Mouse (Mus musculus): ENCODE measurements around the gene Hdac5. TPM values are rescaled to one million over a fixed set of nuclear protein-coding genes. Genes with fewer than 3 reads are reported as not detected.

The Hdac5 gene
- polyA plus RNA-seq, 1 experiment from 2014 or later: 21.7 TPM

DNA sequence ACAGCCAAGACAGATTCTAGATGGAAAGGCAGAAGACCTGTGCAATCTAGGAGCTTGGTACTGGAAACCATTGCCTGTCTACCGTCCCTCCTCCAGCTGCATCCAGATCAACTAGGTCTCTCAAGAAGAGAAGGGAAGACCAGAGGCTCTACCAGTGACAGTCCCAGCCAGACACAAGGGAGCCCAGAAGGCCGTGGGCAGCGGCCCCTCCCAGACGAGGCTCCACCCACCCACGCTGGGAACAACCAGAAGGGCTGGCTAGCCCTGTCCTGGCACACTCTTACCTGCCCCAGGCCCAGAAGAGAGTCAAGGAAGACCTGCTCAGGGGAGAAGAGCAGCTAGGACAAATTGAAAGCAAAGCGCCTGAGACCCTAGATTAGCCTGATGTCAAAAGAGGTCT, 9.5 kb downstream of the Hdac5 start:
- no peaks in the 10 kb centered on the region for H3K9me3 ChIP-seq (replicated peaks)
- ATAC-seq: no peak
- H3K4me2 ChIP-seq: peak overlapping the region; percentile 79
- no peak overlapping the region for H3K4me3 ChIP-seq
- peaks cover 94% of the 10 kb centered on the region for H3K4me1 ChIP-seq
- peak overlapping the region; percentile 11; the same call in 1 of the 2 replicates for H3K27ac ChIP-seq
- 38% methylated on average over 6 of the region's 6 CpGs for WGBS (ENCODE audit: insufficient replicate concordance)
- no peaks in the 10 kb centered on the region for H3K36me3 ChIP-seq
- peaks cover 22% of the 10 kb centered on the region for H3K27me3 ChIP-seq (replicated peaks)
- H3K9ac ChIP-seq: no peak overlapping the region

DNA sequence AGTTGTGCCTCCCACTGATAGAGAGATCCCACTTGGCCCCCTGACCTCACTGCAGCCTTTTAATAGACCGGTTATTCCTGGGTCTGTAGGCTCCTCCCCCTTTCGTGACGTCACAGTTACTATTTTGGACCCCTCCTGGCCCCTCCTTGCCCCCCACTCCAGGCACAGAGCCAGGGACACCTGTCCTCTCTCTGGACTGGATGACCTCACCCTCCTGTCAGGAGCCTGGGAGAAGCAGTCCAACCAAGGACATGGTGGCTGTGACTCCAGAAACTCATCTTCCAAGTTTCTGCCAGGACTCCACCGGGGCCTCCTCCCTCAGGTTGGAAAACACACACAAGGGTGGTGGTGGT, 10.0 kb downstream of the Hdac5 start:
- Histone ChIP-seq H3K36me3 (no peaks in the 10 kb centered on the region), H3K9me3 (replicated peaks) (no peaks in the 10 kb centered on the region), H3K4me3 (no peak overlapping the region), H3K9ac (no peak overlapping the region), H3K27ac (peak overlapping the region; percentile 65), H3K4me1 (peaks cover 96% of the 10 kb centered on the region), H3K27me3 (replicated peaks) (peaks cover 17% of the 10 kb centered on the region), H3K4me2 (peak overlapping the region; percentile 79; the same call in 1 of the 2 replicates)
- WGBS (ENCODE audit: insufficient replicate concordance): 32% methylated on average over 4 of the region's 4 CpGs
- ATAC-seq: no peak

- Histone ChIP-seq H3K4me3 (peak overlapping the region; percentile 53), H3K36me3 (no peaks in the 10 kb centered on the region), H3K27me3 (replicated peaks) (peaks cover 12% of the 10 kb centered on the region), H3K27ac (peak overlapping the region; percentile 65), H3K4me1 (peaks cover 96% of the 10 kb centered on the region), H3K9me3 (replicated peaks) (no peaks in the 10 kb centered on the region), H3K4me2 (peak overlapping the region; percentile 79), H3K9ac (peak overlapping the region; percentile 67)
- ATAC-seq: no peak
- WGBS (ENCODE audit: insufficient replicate concordance): 48% methylated on average over 13 of the region's 14 CpGs
Measured at GRCm38 (mm10) chr11:102219247-102219993, 10.5 kb downstream of the Hdac5 start.

DNA sequence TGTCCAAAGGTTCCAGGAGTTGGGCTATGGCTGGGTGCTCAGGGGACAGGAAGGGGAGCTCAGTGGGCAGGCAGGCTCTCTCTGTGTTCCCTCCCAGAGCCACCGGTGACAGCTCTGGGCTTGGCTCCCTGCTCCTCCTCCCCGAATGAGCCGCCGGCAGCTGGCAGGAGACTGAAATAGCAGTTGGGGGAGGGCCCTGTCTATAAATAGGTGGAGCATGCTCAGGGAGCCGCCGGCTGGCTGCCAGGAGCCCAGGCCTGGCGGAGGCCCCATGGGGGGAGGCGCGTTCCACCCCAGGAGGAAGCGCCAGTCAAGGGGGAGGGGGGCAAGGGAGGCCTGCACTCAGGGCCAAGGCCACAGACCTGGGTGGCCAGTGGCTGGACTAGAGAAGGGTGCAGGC, 11.2 kb downstream of the Hdac5 start:
- 0% methylated on average over 10 of the region's 10 CpGs for WGBS (ENCODE audit: insufficient replicate concordance)

GRCm38 (mm10) chr11:102217876-102218430, 12.0 kb downstream of the Hdac5 start:
- H3K9ac ChIP-seq: peak overlapping the region; percentile 67
- H3K36me3 ChIP-seq: no peaks in the 10 kb centered on the region
- H3K9me3 ChIP-seq (replicated peaks): no peaks in the 10 kb centered on the region
- H3K4me1 ChIP-seq: peaks cover 93% of the 10 kb centered on the region
- peak overlapping the region; percentile 79 for H3K4me2 ChIP-seq
- peak overlapping the region; percentile 53 for H3K4me3 ChIP-seq
- WGBS (ENCODE audit: insufficient replicate concordance): 38% methylated on average over 7 of the region's 7 CpGs
- H3K27ac ChIP-seq: peak overlapping the region; percentile 65
- no peak for ATAC-seq
- 0 out of 2 replicates have a peak, but pooled peaks cover 2% of the 10 kb centered on the region for H3K27me3 ChIP-seq (replicated peaks)

More for the DNA sequence above, 11.2 kb downstream of the Hdac5 start:
- ATAC-seq: peak; percentile 86
- 0 out of 2 replicates have a peak, but pooled peaks cover 7% of the 10 kb centered on the region for H3K27me3 ChIP-seq (replicated peaks)
- H3K4me3 ChIP-seq: peak overlapping the region; percentile 53
- H3K36me3 ChIP-seq: no peaks in the 10 kb centered on the region
- peaks cover 96% of the 10 kb centered on the region for H3K4me1 ChIP-seq
- H3K4me2 ChIP-seq: peak overlapping the region; percentile 79
- H3K27ac ChIP-seq: peak overlapping the region; percentile 65
- peak overlapping the region; percentile 67 for H3K9ac ChIP-seq
- no peaks in the 10 kb centered on the region for H3K9me3 ChIP-seq (replicated peaks)

- no peak overlapping the region for H3K27ac ChIP-seq
- H3K4me1 ChIP-seq: peaks cover 88% of the 10 kb centered on the region
- WGBS (ENCODE audit: insufficient replicate concordance): 78% methylated on average over 6 of the region's 6 CpGs
- 0 out of 2 replicates have a peak, but pooled peaks cover 2% of the 10 kb centered on the region for H3K27me3 ChIP-seq (replicated peaks)
- ATAC-seq: no peak
- no peaks in the 10 kb centered on the region for H3K36me3 ChIP-seq
- H3K9ac ChIP-seq: peak overlapping the region; percentile 67
- no peaks in the 10 kb centered on the region for H3K9me3 ChIP-seq (replicated peaks)
- H3K4me2 ChIP-seq: peak overlapping the region; percentile 79
- H3K4me3 ChIP-seq: peak overlapping the region; percentile 53
Measured at GRCm38 (mm10) chr11:102217396-102217795, 12.6 kb downstream of the Hdac5 start.

- no peak for ATAC-seq
- no peak overlapping the region for H3K4me3 ChIP-seq
- H3K9me3 ChIP-seq (replicated peaks): no peaks in the 10 kb centered on the region
- peaks cover 86% of the 10 kb centered on the region for H3K4me1 ChIP-seq
- 0 out of 2 replicates have a peak, but pooled peaks cover 2% of the 10 kb centered on the region for H3K27me3 ChIP-seq (replicated peaks)
- WGBS (ENCODE audit: insufficient replicate concordance): 54% methylated on average over 5 of the region's 5 CpGs
- peak overlapping the region; percentile 79 for H3K4me2 ChIP-seq
- no peaks in the 10 kb centered on the region for H3K36me3 ChIP-seq
- H3K9ac ChIP-seq: no peak overlapping the region
- peak overlapping the region; percentile 47 for H3K27ac ChIP-seq
Measured at GRCm38 (mm10) chr11:102216886-102217240, 13.1 kb downstream of the Hdac5 start.

DNA sequence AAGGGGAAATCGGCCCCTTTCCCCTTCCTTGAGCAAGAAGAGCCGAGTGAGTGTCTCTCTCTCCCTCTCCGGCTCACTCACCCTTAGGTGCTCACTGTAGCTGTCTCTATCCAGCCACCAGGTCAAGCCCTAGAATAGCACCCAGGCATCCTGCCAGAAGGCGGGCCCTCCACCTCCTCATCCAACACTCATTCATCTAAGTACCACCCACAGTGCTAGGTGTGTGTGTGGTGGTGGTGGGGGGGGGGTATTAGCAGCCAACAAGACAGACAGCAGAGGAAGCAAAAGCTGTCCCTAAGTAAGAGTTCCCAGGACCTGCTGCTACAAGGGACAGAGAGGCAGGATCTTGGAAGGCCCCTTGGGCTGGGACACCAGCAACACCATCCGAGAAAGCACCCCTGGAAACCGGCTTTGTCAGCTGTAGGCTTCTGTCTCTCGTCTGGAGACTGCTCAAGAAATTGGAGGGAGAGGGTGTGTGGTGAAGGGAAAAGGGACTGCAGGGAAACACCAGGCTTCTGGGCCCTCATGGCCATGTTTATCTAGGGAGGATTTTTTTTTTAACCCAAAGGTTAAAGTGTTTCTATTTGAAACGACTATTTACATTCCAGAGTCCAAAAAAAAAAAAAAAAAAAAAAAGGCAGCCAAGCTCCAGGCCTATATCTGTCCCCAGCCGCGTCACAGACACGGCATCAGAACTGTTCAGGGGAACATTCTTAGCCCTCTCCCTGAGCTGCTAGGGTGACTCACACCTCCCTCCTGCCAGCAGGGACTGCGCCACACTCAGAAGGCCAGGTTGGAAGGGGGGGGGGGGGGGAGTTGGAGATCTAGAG, 13.7 kb downstream of the Hdac5 start:
- Histone ChIP-seq H3K9me3 (replicated peaks) (no peaks in the 10 kb centered on the region), H3K4me3 (no peak overlapping the region), H3K36me3 (no peaks in the 10 kb centered on the region), H3K4me1 (peaks cover 87% of the 10 kb centered on the region), H3K27ac (peak overlapping the region; percentile 68), H3K9ac (no peak overlapping the region), H3K27me3 (replicated peaks) (no peaks in the 10 kb centered on the region), H3K4me2 (peak overlapping the region; percentile 79)
- ATAC-seq: no peak
- 44% methylated on average over 12 of the region's 12 CpGs for WGBS (ENCODE audit: insufficient replicate concordance)

DNA sequence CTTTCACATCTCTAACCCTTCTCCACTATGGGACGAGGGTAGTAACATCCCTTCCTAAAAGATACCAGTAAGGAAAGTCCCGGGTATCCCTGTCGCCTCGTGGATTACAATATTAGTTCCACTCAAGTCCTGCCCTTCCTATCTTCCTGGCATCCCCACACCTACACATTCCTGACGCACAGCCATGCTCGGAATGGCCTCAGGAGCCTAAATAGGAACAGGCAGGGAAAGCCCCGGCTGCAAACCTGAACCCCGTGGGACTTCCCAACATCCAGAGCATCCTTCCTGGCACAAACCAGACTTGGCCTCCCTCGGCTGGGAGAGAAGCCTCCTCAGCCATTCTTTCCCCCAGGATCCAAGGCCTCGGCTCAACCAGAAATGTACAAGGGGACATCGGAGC, 14.5 kb downstream of the Hdac5 start:
- Histone ChIP-seq H3K27ac (peak overlapping the region; percentile 68; the same call in 1 of the 2 replicates), H3K9me3 (replicated peaks) (no peaks in the 10 kb centered on the region), H3K4me2 (peak overlapping the region; percentile 38; the same call in 1 of the 2 replicates), H3K36me3 (no peaks in the 10 kb centered on the region), H3K9ac (no peak overlapping the region), H3K4me1 (peaks cover 83% of the 10 kb centered on the region), H3K27me3 (replicated peaks) (no peaks in the 10 kb centered on the region), H3K4me3 (no peak overlapping the region)
- WGBS (ENCODE audit: insufficient replicate concordance): 74% methylated on average over 11 of the region's 11 CpGs
- no peak for ATAC-seq

DNA sequence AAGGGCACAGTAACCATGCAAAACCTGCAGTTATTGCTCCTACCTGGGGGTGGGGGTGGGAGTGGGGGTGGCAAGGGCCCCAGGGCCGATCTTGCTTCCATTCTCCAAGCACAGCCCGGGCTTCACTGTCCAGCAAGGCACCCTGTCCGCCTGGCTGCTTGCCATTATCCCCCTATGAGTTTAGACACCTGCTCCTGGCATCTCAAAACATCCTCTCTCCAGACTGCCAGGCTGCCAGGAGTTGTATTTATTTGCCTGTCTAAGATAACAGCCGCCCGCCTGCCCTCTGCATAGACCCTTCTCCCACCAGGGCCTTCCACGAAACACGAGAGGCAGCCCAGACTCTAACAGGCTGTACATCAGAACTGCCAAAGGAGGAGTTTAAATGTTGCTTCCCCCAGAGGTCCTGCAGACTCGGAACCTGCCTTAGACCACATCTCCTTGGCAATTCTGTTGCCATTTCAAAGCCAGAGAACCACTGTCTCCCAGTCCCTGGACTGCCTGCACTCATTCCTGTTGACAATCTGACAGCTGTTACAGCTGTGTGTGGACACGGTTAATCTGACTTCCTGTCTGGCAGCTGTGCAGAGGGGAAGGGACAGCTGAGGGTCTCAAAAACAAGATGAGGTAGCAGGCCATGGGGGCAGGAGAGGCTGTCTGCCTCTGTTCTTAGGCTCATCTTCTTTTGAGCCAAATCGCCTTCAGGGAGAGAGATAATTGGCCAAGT, 15.4 kb downstream of the Hdac5 start:
- Histone ChIP-seq H3K4me2 (no peak overlapping the region), H3K36me3 (no peaks in the 10 kb centered on the region), H3K9ac (no peak overlapping the region), H3K4me3 (no peak overlapping the region), H3K27me3 (replicated peaks) (no peaks in the 10 kb centered on the region), H3K4me1 (peaks cover 83% of the 10 kb centered on the region), H3K27ac (no peak overlapping the region), H3K9me3 (replicated peaks) (no peaks in the 10 kb centered on the region)
- WGBS (ENCODE audit: insufficient replicate concordance): 54% methylated on average over 10 of the region's 10 CpGs
- no peak for ATAC-seq

DNA sequence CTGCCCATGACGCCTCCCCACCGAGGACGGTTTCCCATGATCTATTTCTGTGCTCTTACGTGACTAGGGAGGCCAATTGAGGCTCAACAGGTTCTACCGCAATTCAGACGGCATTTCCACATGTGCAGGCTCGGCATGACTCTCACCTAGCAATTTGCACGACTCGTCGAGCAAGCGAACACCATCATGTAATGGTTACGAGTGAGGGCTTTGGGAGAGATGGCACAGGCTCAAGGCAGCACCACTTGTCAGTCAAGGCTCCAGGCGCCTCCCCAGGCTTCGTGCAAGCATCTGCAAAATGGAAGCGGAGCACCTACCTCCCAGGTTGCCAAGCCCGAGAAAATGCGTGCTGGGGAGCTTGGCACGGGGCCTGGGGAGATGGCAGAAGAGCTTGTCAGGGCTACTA, 18.0 kb downstream of the Hdac5 start:
- Histone ChIP-seq H3K27me3 (replicated peaks) (no peaks in the 10 kb centered on the region), H3K9me3 (replicated peaks) (no peaks in the 10 kb centered on the region), H3K9ac (no peak overlapping the region), H3K27ac (no peak overlapping the region), H3K4me2 (no peak overlapping the region), H3K4me1 (peaks cover 79% of the 10 kb centered on the region), H3K4me3 (no peak overlapping the region), H3K36me3 (no peaks in the 10 kb centered on the region)
- 83% methylated on average over 18 of the region's 18 CpGs for WGBS (ENCODE audit: insufficient replicate concordance)
- ATAC-seq: no peak

All from liver, embryonic 12.5 days (tissue).